Mouse (Mus musculus) mouse embryonic stem cell (cell line): ENCODE results near the gene Crcp.

Experiments used
- in situ Hi-C, 2 experiments: fragments of 300-500 bp; cut with MboI; formaldehyde crosslinking; loops; 1 replicate in 1 of 2; 3 replicates in 1 of 2; pipeline ENCODE4 v1.14.3; 2019 to 2020; ENCODE audit warnings: low sequenced_read_pairs in 2 of 2, low pct_unique_long_range_greater_than_20kb in 1 of 2, mixed read lengths in 1 of 2; ENCODE audit not compliant: unreplicated experiment in 1 of 2

The Crcp gene

DNA sequence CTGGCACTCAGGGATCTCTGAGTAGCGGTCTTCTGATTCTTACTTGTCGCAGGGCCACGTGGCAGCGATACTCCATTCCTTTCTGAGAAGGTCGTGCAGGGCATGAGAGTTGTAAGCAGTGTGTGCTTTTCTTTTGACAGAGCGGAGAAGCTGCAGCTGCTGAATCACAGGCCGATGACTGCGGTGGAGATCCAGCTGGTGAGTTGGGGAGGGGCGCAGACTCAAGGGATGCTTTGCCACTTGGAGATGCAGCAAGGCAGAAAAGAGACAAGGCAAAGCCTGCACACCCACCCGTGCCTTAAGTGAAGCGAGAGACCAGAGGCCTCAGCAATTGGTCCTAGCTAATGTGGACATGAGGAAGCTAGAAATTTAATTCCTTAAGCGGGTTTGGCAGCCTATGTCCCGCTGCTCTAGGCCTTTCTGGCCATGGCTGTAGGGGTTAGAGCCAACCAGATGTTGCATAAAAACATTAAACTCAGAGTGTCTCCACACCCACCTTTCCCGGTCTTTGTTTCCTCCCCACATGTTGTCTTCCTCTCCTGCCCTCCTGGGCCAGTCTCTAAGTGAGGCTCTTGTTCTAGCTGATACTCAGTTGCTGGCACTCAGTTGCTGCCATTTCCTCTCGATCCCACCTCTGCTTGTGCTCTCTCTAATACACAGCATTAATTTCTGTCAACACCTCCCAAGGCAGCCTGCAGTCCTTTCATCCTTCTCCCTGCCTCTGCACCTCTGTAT lies 19.9 kb downstream of the Crcp start:
- in situ Hi-C loops: no loop called here

- in situ Hi-C loops: no loop called here
Measured at GRCm38 (mm10) chr5:130050416-130050815, 21.3 kb downstream of the Crcp start.

GRCm38 (mm10) chr5:130051073-130051860 lies 22.2 kb downstream of the Crcp start:
- in situ Hi-C loops: no loop called here

- in situ Hi-C loops: no loop called here
Measured at GRCm38 (mm10) chr5:130052510-130052909, 23.4 kb downstream of the Crcp start.

DNA sequence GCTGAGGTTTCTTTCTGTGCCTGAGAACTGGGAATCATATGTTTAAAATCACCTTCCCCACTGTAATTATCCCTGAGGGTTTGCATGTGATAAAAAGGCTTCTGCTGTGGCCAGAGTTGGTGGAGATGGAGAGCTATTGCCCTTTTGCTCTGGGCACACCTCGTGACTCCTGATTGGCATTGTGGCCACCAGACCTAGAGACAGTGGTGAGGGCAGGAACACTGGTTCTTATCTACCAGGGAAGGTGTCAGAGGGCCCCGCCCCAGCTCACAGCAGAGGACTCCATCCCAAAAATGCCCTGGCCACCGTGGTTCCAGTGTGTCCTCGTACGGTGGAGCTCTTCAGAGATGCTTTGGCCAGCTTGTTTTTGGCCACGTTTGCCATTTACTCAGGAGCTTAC lies 23.9 kb downstream of the Crcp start:
- in situ Hi-C loops: no loop called here

DNA sequence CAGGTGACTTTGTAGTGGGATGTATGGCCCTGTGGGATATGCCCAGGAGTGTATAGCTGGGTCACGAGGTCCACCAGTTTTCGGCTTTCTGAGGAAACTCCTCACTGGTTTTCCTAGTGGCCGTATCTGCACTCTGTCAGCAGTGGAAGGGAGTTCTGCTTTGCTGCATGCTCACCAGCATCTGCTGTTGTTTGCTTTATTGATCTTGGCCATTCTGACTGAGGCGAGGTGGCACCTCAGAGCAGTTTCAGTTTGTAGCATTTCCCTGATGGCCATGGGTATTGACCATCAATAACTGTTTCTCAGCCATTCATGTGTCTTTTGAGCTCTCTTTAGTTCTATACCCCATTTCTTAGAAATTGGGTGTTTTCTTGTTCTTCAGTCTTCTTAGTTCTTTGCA lies 26.6 kb downstream of the Crcp start:
- in situ Hi-C loops: no loop called here

DNA sequence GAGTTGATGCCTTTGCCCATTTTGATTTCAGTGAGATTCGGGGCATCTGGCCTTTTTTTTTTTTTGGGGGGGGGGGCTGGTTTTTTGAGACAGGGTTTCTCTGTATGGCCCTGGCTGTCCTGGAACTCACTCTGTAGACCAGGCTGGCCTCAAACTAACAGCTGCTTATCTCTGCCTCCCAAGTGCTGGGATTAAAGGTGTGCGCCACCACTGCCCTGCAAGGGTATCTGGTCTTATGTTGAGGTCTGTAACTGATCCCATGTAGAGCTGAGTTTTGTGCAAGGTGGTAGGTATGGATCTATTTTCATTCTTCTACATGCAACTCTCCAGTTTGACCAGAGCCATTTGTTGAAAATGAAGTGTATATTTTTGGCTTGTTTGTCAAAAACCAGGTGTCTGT lies 27.2 kb downstream of the Crcp start:
- in situ Hi-C loops: no loop called here

DNA sequence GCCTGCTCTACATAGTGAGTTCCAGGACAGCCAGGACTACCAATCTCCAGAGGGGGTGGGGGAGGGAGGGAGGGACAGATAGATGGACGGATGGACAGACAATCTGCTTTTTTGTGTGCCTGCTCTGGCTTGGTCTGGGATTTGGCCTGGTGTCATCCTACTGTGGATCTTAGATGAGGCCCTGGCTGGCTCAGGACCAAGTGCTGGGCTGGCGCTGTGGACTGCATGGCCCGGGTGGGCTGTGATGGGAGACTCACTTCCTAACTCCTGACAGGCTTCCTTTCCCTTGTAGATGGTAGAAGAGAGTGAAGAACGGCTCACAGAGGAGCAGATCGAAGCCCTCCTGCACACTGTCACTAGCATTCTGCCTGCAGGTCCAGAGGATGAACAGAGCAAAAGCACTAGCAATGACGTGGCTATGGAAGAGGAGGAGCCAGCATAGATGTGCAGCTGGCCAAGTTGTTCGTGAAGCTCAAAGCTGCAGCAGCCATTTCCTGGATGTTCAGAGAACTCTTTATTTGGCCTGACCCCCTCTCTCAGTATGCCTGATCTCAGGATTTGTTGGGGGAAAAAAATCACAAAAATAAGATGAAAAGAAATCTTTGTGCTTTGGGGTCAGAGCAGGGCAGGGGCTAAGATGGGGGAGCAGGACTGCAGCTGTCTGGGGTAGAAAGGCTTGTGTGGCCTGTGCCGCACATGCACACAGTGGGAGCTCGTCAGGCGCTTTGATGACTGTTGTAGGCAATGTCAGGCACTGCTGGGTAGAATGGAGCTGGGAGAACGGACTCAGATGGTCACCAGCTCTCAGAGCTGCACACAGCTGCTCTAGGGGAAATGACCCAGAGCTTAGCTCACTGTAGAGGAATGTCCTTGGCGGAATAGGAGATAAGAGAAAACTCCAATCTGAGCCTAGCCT lies 30.6 kb downstream of the Crcp start:
- in situ Hi-C loops: no loop called here

DNA sequence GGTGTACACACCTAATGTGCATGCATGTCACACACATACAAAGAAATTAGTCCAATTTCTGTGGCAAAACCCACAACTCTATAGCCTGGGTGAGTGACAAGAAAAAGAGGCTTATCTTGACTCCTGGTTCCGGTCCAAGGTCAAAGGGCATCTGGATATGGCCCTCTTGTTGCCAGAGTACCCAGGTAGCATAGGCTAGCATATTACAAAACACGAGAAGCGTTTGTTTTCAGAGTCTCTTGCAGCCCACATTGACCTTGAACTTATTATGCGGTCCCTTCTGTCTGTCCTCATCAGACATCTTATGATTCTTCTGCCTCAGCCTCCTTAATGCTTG lies 31.2 kb downstream of the Crcp start:
- in situ Hi-C loops: no loop called here

GRCm38 (mm10) chr5:130062096-130062495 lies 33.0 kb downstream of the Crcp start:
- in situ Hi-C loops: no loop called here

- in situ Hi-C loops: no loop called here
Measured at GRCm38 (mm10) chr5:130063760-130064159, 34.7 kb downstream of the Crcp start.

GRCm38 (mm10) chr5:130065579-130065978 lies 36.5 kb downstream of the Crcp start:
- in situ Hi-C loops: no loop called here

DNA sequence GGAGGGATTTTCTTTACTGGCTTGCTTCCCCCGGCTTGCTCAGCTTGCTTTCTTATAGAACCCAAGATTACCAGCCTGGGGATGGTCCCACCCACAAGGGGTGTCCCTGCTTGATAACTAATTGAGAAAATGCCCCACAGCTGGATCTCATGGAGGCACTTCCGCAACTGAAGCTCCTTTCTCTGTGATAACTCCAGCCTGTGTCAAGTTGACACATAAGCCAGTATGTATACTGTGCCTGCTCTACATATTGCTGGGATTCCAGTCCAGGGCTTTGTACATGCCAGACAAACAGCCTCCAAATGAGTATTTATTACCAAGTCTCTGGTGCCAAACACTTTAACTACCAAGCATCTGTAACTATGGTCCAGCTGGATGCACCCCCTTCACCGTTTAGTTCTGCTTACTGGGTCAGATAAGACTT lies 38.8 kb downstream of the Crcp start:
- in situ Hi-C loops: no loop called here

GRCm38 (mm10) chr5:130073026-130073425 lies 43.9 kb downstream of the Crcp start, which contains the start of gene Tpst1:
Gene Tpst1 (plus strand): TSS chr5:130073326.
- in situ Hi-C loops: no loop called here

DNA sequence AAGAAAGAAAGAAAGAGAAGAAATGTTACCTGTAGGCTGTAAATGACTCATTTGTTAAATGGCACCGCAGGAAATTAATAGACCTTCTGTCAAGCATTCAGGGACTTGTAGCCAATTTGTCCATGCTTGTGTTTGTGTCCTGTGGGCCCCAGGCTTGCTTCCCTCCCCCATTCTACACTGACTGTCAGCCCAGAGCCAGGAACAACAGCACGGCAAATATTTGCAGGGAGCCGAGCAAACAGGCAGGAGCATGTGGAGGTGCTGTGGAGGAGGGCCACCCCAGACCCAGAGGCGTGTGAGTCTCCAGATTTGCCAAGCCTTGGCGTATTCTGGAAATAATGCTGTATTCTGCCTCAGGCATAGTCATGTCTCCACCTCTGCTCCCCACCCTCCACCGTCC lies 45.4 kb downstream of the Crcp start:
- in situ Hi-C loops: no loop called here

DNA sequence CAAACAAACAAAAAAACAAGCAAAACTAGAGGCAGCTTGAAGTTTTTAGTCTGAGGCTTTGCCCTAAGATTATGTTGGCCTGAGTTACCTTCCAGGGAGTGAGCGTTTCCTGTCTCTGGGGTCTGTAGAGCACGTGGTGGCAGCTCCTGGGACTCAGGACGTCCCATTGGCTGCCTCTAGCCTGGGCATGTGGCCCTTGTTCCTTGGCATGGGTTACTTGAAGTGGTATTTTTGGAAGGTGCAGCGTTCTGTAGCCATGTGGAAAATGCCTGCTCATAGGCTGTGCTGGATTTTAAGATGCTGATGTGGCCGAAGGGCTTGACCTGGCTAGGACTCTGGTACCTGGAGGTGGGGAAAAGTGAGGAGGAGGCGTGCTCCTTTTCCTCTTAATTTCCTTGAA lies 47.3 kb downstream of the Crcp start:
- in situ Hi-C loops: no loop called here

DNA sequence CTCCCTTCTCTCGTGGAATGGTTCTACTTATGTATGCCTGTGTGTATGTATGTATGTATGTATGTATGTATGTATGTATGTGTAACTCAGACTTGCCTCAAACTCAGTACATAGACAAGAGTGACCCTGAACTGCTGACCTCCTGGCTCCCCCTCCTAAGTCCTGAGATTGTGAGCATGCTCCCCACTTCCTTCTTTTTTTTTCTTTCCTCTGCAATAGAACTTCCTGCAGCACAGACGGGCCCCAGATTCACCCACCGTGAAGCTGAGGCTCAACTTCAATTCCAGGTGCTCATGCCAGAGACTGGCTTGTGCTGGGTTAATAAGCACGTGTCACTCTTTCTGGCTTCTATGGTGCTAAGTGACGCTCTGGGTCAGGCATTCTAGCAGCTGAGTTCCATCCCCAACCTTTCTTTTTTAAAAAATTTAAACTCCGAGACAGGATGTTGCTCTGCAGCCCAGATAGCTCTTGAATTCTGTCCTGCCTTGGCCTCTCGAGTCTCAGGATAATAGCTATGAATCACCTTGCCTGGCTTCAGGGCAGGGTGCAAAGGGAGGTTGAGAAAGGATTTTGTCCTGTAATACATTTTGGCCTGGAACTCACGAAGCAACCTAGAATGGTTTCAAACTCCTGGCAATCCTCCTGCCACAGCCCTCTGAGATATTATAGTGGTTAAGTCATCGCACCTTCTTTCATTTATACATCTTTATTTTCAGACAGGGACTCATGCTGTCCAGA lies 49.2 kb downstream of the Crcp start:
- in situ Hi-C loops: no loop called here

DNA sequence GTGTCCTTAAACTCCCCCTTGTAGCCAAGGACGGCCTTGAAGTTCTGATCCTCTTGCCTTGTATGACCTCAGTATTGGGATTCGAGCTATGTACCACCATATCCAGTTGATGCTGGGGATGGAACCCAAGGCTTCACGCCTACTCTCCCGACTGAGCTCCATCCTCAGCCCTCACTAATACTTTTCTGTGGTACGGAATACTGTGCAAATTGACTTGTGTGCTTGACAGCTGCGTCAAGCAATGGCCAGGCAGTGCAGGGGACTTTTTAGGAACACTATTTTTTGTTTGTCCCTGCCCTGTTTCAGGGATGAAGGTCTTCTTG lies 49.7 kb downstream of the Crcp start:
- in situ Hi-C loops: no loop called here
